Mouse (Mus musculus): ENCODE results near the gene Cyp2f2. TPM values are rescaled to one million over a fixed set of nuclear protein-coding genes. Genes with fewer than 3 reads are reported as not detected.

Cyp2f2 gene
- polyA plus RNA-seq, 1 experiment, result not detected

GRCm38 (mm10) chr7:27118033-27118511 is 1.6 kb upstream of the Cyp2f2 start:
- Histone ChIP-seq H3K4me3 (replicated peaks) (no peak overlapping the region), H3K36me3 (ENCODE audit: control insufficient read depth) (no peaks in the 10 kb centered on the region), H3K4me1 (ENCODE audit: control insufficient read depth) (no peaks in the 10 kb centered on the region), H3K9me3 (ENCODE audit: control insufficient read depth, low read length) (no peaks in the 10 kb centered on the region), H3K27me3 (ENCODE audit: control insufficient read depth) (no peaks in the 10 kb centered on the region)
- no peak for TF ChIP-seq TAL1 (IDR thresholded peaks at IDR 0.05; ENCODE audit: low read length)
- no peak for TF ChIP-seq GATA1 (IDR thresholded peaks at IDR 0.05; ENCODE audit: low read length)

- Histone ChIP-seq H3K27me3 (ENCODE audit: control insufficient read depth) (no peaks in the 10 kb centered on the region), H3K4me1 (ENCODE audit: control insufficient read depth) (no peaks in the 10 kb centered on the region), H3K9me3 (ENCODE audit: control insufficient read depth, low read length) (no peaks in the 10 kb centered on the region), H3K36me3 (ENCODE audit: control insufficient read depth) (no peaks in the 10 kb centered on the region), H3K4me3 (replicated peaks) (no peak overlapping the region)
- TF ChIP-seq GATA1 (IDR thresholded peaks at IDR 0.05; ENCODE audit: low read length) (no peak), TAL1 (IDR thresholded peaks at IDR 0.05; ENCODE audit: low read length) (no peak)
Measured at GRCm38 (mm10) chr7:27124305-27124832, 4.7 kb downstream of the Cyp2f2 start.

- Histone ChIP-seq H3K27me3 (ENCODE audit: control insufficient read depth) (no peaks in the 10 kb centered on the region), H3K4me3 (replicated peaks) (no peak overlapping the region), H3K36me3 (ENCODE audit: control insufficient read depth) (no peaks in the 10 kb centered on the region), H3K4me1 (ENCODE audit: control insufficient read depth) (no peaks in the 10 kb centered on the region), H3K9me3 (ENCODE audit: control insufficient read depth, low read length) (no peaks in the 10 kb centered on the region)
- TF ChIP-seq GATA1 (IDR thresholded peaks at IDR 0.05; ENCODE audit: low read length) (no peak), TAL1 (IDR thresholded peaks at IDR 0.05; ENCODE audit: low read length) (no peak)
Measured at GRCm38 (mm10) chr7:27124969-27125368, 5.3 kb downstream of the Cyp2f2 start.

- no peak overlapping the region for H3K4me3 ChIP-seq (replicated peaks)
Measured at GRCm38 (mm10) chr7:27128162-27128561, 8.5 kb downstream of the Cyp2f2 start.

GRCm38 (mm10) chr7:27128946-27129345 is 9.2 kb downstream of the Cyp2f2 start:
- Histone ChIP-seq H3K4me1 (ENCODE audit: control insufficient read depth) (no peaks in the 10 kb centered on the region; the same call in 1 of the 2 replicates), H3K27me3 (ENCODE audit: control insufficient read depth) (no peaks in the 10 kb centered on the region), H3K4me3 (replicated peaks) (no peak overlapping the region), H3K9me3 (ENCODE audit: control insufficient read depth, low read length) (peaks cover 2% of the 10 kb centered on the region; the same call in 1 of the 2 replicates), H3K36me3 (ENCODE audit: control insufficient read depth) (no peaks in the 10 kb centered on the region)
- no peak for TF ChIP-seq TAL1 (IDR thresholded peaks at IDR 0.05; ENCODE audit: low read length)
- no peak for TF ChIP-seq GATA1 (IDR thresholded peaks at IDR 0.05; ENCODE audit: low read length)

More at GRCm38 (mm10) chr7:27128162-27128561, 8.5 kb downstream of the Cyp2f2 start:
- no peak for TF ChIP-seq TAL1 (IDR thresholded peaks at IDR 0.05; ENCODE audit: low read length)
- no peak for TF ChIP-seq GATA1 (IDR thresholded peaks at IDR 0.05; ENCODE audit: low read length)
- H3K4me1 ChIP-seq (ENCODE audit: control insufficient read depth), result no peaks in the 10 kb centered on the region; the same call in 1 of the 2 replicates
- H3K9me3 ChIP-seq (ENCODE audit: control insufficient read depth, low read length), result peaks cover 2% of the 10 kb centered on the region; the same call in 1 of the 2 replicates
- no peaks in the 10 kb centered on the region for H3K27me3 ChIP-seq (ENCODE audit: control insufficient read depth)
- no peaks in the 10 kb centered on the region for H3K36me3 ChIP-seq (ENCODE audit: control insufficient read depth)

- H3K36me3 ChIP-seq (ENCODE audit: control insufficient read depth), result no peaks in the 10 kb centered on the region
Measured at GRCm38 (mm10) chr7:27129811-27130210, 10.1 kb downstream of the Cyp2f2 start.

GRCm38 (mm10) chr7:27130521-27131370 is 11.0 kb downstream of the Cyp2f2 start:
- H3K4me3 ChIP-seq (replicated peaks), result no peak overlapping the region
- TF ChIP-seq TAL1 (IDR thresholded peaks at IDR 0.05; ENCODE audit: low read length), result no peak
- TF ChIP-seq GATA1 (IDR thresholded peaks at IDR 0.05; ENCODE audit: low read length), result no peak

More at GRCm38 (mm10) chr7:27129811-27130210, 10.1 kb downstream of the Cyp2f2 start:
- Histone ChIP-seq H3K27me3 (ENCODE audit: control insufficient read depth) (no peaks in the 10 kb centered on the region), H3K9me3 (ENCODE audit: control insufficient read depth, low read length) (peaks cover 2% of the 10 kb centered on the region; the same call in 1 of the 2 replicates), H3K4me3 (replicated peaks) (no peak overlapping the region), H3K4me1 (ENCODE audit: control insufficient read depth) (no peaks in the 10 kb centered on the region; the same call in 1 of the 2 replicates)
- no peak for TF ChIP-seq TAL1 (IDR thresholded peaks at IDR 0.05; ENCODE audit: low read length)
- no peak for TF ChIP-seq GATA1 (IDR thresholded peaks at IDR 0.05; ENCODE audit: low read length)

GRCm38 (mm10) chr7:27131387-27131786 is 11.7 kb downstream of the Cyp2f2 start:
- Histone ChIP-seq H3K4me1 (ENCODE audit: control insufficient read depth) (no peaks in the 10 kb centered on the region; the same call in 1 of the 2 replicates), H3K9me3 (ENCODE audit: control insufficient read depth, low read length) (peaks cover 2% of the 10 kb centered on the region; the same call in 1 of the 2 replicates), H3K36me3 (ENCODE audit: control insufficient read depth) (no peaks in the 10 kb centered on the region), H3K4me3 (replicated peaks) (no peak overlapping the region), H3K27me3 (ENCODE audit: control insufficient read depth) (no peaks in the 10 kb centered on the region)
- TF ChIP-seq TAL1 (IDR thresholded peaks at IDR 0.05; ENCODE audit: low read length) (no peak), GATA1 (IDR thresholded peaks at IDR 0.05; ENCODE audit: low read length) (no peak)

More at GRCm38 (mm10) chr7:27130521-27131370, 11.0 kb downstream of the Cyp2f2 start:
- H3K36me3 ChIP-seq (ENCODE audit: control insufficient read depth), result no peaks in the 10 kb centered on the region
- no peaks in the 10 kb centered on the region for H3K27me3 ChIP-seq (ENCODE audit: control insufficient read depth)
- H3K9me3 ChIP-seq (ENCODE audit: control insufficient read depth, low read length), result peaks cover 2% of the 10 kb centered on the region; the same call in 1 of the 2 replicates
- H3K4me1 ChIP-seq (ENCODE audit: control insufficient read depth), result no peaks in the 10 kb centered on the region; the same call in 1 of the 2 replicates

GRCm38 (mm10) chr7:27132588-27132987 is 12.9 kb downstream of the Cyp2f2 start:
- H3K4me3 ChIP-seq (replicated peaks), result no peak overlapping the region
- H3K36me3 ChIP-seq (ENCODE audit: control insufficient read depth), result no peaks in the 10 kb centered on the region
- TF ChIP-seq GATA1 (IDR thresholded peaks at IDR 0.05; ENCODE audit: low read length) (no peak), TAL1 (IDR thresholded peaks at IDR 0.05; ENCODE audit: low read length) (no peak)

More at GRCm38 (mm10) chr7:27132588-27132987, 12.9 kb downstream of the Cyp2f2 start:
- Histone ChIP-seq H3K27me3 (ENCODE audit: control insufficient read depth) (no peaks in the 10 kb centered on the region), H3K4me1 (ENCODE audit: control insufficient read depth) (no peaks in the 10 kb centered on the region; the same call in 1 of the 2 replicates), H3K9me3 (ENCODE audit: control insufficient read depth, low read length) (peaks cover 2% of the 10 kb centered on the region; the same call in 1 of the 2 replicates)

All from erythroblast, embryonic 14.5 days (primary cell).